In the genomic region with DNA sequence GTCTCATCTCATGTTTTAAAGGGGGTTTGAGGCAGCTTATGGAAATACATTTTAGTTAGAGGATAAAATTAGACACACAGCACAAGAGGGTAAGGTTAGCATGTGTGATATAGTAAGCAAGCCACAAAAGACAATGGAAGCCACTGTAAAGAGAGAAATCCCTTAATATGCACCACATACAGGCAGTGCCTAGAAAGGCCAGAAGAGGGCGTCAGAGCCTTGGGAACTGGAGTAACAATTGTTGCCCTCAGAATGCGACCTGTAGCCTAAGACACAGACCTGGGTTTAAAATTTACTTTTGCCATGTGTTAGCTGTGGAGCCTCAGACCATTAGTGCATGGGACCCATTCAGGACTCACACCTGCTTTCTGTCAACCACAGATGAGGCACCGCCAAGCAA, we compare ENCODE assay signal across 8 mouse cellular contexts. TPM values are rescaled to one million over a fixed set of nuclear protein-coding genes. Genes with fewer than 3 reads are reported as not detected.
DNase-seq lines count a peak whose midpoint lies in the region; ATAC-seq lines count a peak whose summit lies in the region.
"Had no signal": no experiment of that assay in that cellular context is flagged by ENCODE, and none has a peak within 500 bp of the region (broad histone marks: within the 10 kb centered on the region; RNA-seq: fewer than 3 reads in every experiment).

No protein-coding gene starts in this region.

- H3K4me1 ChIP-seq in limb, embryonic 11.5 days (ENCODE audit: control insufficient read depth, insufficient read depth, low read length) = no peaks in the 10 kb centered on the region
- H3K4me1 ChIP-seq: embryonic facial prominence, embryonic 15.5 days had no signal

- 36% methylated on average over 3 of the region's 3 CpGs for WGBS in limb, embryonic 11.5 days

- no peaks in the 10 kb centered on the region for H3K9me3 ChIP-seq in limb, embryonic 11.5 days (ENCODE audit: control insufficient read depth, low read length)
- H3K9me3 ChIP-seq: embryonic facial prominence, embryonic 15.5 days had no signal

- no peak overlapping the region for H3K9ac ChIP-seq in limb, embryonic 11.5 days (ENCODE audit: low read length)
- H3K9ac ChIP-seq: embryonic facial prominence, embryonic 15.5 days had no signal

- no peak for ATAC-seq in limb, embryonic 11.5 days (ENCODE audit: insufficient number of reproducible peaks, low FRiP score, low TSS enrichment, low read depth)

- H3K36me3 ChIP-seq in limb, embryonic 11.5 days (ENCODE audit: control insufficient read depth, insufficient read depth, low read length) = no peaks in the 10 kb centered on the region
- H3K36me3 ChIP-seq: embryonic facial prominence, embryonic 15.5 days had no signal

- H3K27me3 ChIP-seq in limb, embryonic 11.5 days (ENCODE audit: control insufficient read depth, insufficient read depth, low read length) = no peaks in the 10 kb centered on the region
- H3K27me3 ChIP-seq: embryonic facial prominence, embryonic 15.5 days had no signal

- DNase-seq in layer of hippocampus, adult 11-12 months (ENCODE audit: low spot score) = peak; percentile 60
- no peak for DNase-seq in layer of hippocampus, adult 9-11 months
- DNase-seq in ES-CJ7 (ENCODE audit: low read depth, low spot score) (peak; percentile 33), ZHBTc4 (ENCODE audit: low read depth, low spot score) (peak; percentile 73)
- peak; percentile 52 for DNase-seq in limb, embryonic 11.5 days (ENCODE audit: low spot score)
- no peak for DNase-seq in spleen, postnatal 14 days (ENCODE audit: low spot score in 2 of 2)
- DNase-seq in ovary, postnatal 36 days (ENCODE audit: low spot score) = no peak

- no peak overlapping the region for H3K4me2 ChIP-seq in limb, embryonic 11.5 days (ENCODE audit: low read depth, severe bottlenecking)
- H3K4me2 ChIP-seq: embryonic facial prominence, embryonic 15.5 days had no signal

- H3K4me3 ChIP-seq in limb, embryonic 11.5 days (ENCODE audit: low read depth, low read length) = no peak overlapping the region
- H3K4me3 ChIP-seq: embryonic facial prominence, embryonic 15.5 days had no signal

- H3K27ac ChIP-seq in limb, embryonic 11.5 days (replicated peaks; ENCODE audit: low read depth, low read length) = no peak overlapping the region
- H3K27ac ChIP-seq: embryonic facial prominence, embryonic 15.5 days had no signal

RNA-seq across cellular contexts. Expression of gene Garnl3, which starts 54.2 kb away (rescaled TPM):
- 10.4 and 13.1 TPM in 2 replicates for polyA plus RNA-seq in limb, embryonic 11.5 days (2014; fragmentation: Nextera tagmentation; extraction: Ambion mirVana)

Comparison
In these comparisons a context has a peak if more than half of its experiments do, and no peak if none do; other contexts are left out.
1. DNase-seq: peak in layer of hippocampus, adult 11-12 months (single experiment), ES-CJ7 (single experiment), ZHBTc4 (single experiment) and limb, embryonic 11.5 days (single experiment); none in layer of hippocampus, adult 9-11 months (single experiment), spleen, postnatal 14 days (0 of 2) and ovary, postnatal 36 days (single experiment).